In genomic region chr9:63950357-63950756, GRCm38 (mm10) we compare ENCODE assay signal across 16 mouse cellular contexts.
DNase-seq lines count a peak whose midpoint lies in the region; ATAC-seq and TF ChIP-seq lines count a peak whose summit lies in the region.
"Had no signal": no experiment of that assay in that cellular context is flagged by ENCODE, and none has a peak within 500 bp of the region (broad histone marks: within the 10 kb centered on the region; RNA-seq: fewer than 3 reads in every experiment).

No protein-coding gene starts in this region.

- TF ChIP-seq POLR2A in lung, adult 2 months (IDR thresholded peaks at IDR 0.05; ENCODE audit: borderline replicate concordance, extremely low read depth, low read depth, low read length) = no peak

- no peak overlapping the region for H3K4me3 ChIP-seq in heart, embryonic 15.5 days
- H3K4me3 ChIP-seq in lung, embryonic 16.5 days (ENCODE audit: low read length) = no peak overlapping the region
- H3K4me3 ChIP-seq in lung, adult 2 months (replicated peaks; ENCODE audit: extremely low read depth, low read depth, low read length) = no peak overlapping the region
- H3K4me3 ChIP-seq in intestine, embryonic 16.5 days (ENCODE audit: low read length) = no peak overlapping the region
- no peak overlapping the region for H3K4me3 ChIP-seq in stomach, embryonic 16.5 days (replicated peaks; ENCODE audit: low read length)
- H3K4me3 ChIP-seq: hindbrain, embryonic 13.5 days; limb, embryonic 15.5 days; midbrain, embryonic 12.5 days had no signal

- no peak for TF ChIP-seq CTCF in lung, adult 2 months (IDR thresholded peaks at IDR 0.05; ENCODE audit: insufficient read depth, low read length)

- peaks cover 21% of the 10 kb centered on the region; the same call in 1 of the 2 replicates for H3K36me3 ChIP-seq in heart, embryonic 15.5 days
- H3K36me3 ChIP-seq in lung, embryonic 16.5 days (ENCODE audit: control insufficient read depth, insufficient read depth, low read length) = peaks cover 14% of the 10 kb centered on the region
- H3K36me3 ChIP-seq in intestine, embryonic 16.5 days (ENCODE audit: control insufficient read depth, insufficient read depth, low read length) = 0 out of 2 replicates have a peak, but pooled peaks cover 4% of the 10 kb centered on the region
- H3K36me3 ChIP-seq in stomach, embryonic 16.5 days (ENCODE audit: control insufficient read depth, insufficient read depth, low read length) = no peaks in the 10 kb centered on the region
- H3K36me3 ChIP-seq: hindbrain, embryonic 13.5 days had no signal

- H3K4me2 ChIP-seq in heart, embryonic 15.5 days = no peak overlapping the region
- H3K4me2 ChIP-seq in lung, embryonic 16.5 days (ENCODE audit: low read depth, low read length) = no peak overlapping the region
- no peak overlapping the region for H3K4me2 ChIP-seq in intestine, embryonic 16.5 days (ENCODE audit: low read depth, low read length)
- no peak overlapping the region for H3K4me2 ChIP-seq in stomach, embryonic 16.5 days (ENCODE audit: low read depth, low read length)
- H3K4me2 ChIP-seq: hindbrain, embryonic 13.5 days; limb, embryonic 15.5 days; midbrain, embryonic 12.5 days had no signal

- no peak for ATAC-seq in heart, embryonic 15.5 days (replicated peaks; ENCODE audit: insufficient number of reproducible peaks, insufficient read depth, low FRiP score, low read depth)
- ATAC-seq in lung, embryonic 16.5 days (ENCODE audit: low read depth) = peak; percentile 72
- peak; percentile 37; the same call in 1 of the 2 replicates for ATAC-seq in intestine, embryonic 16.5 days
- ATAC-seq in stomach, embryonic 16.5 days (ENCODE audit: insufficient read depth, low FRiP score) = no peak
- ATAC-seq: CD4-positive, CD25-positive, alpha-beta regulatory T cell, adult 4 months had no signal

- DNase-seq in heart, postnatal 4 days = no peak
- no peak for DNase-seq in lung, adult 2 months
- DNase-seq in frontal cortex, adult 2 months (ENCODE audit: extremely low spot score in 1 of 2, low spot score in 1 of 2) = no peak
- DNase-seq: adrenal gland, postnatal 36 days; cerebellum, postnatal 36 days; layer of hippocampus, postnatal 36 days; right cerebral cortex, postnatal 4 days; thymus, postnatal 25 days had no signal

- H3K27me3 ChIP-seq in heart, embryonic 15.5 days = no peaks in the 10 kb centered on the region
- no peaks in the 10 kb centered on the region for H3K27me3 ChIP-seq in lung, embryonic 16.5 days (ENCODE audit: control insufficient read depth, insufficient read depth, low read depth, low read length)
- H3K27me3 ChIP-seq in intestine, embryonic 16.5 days (replicated peaks; ENCODE audit: control insufficient read depth, insufficient read depth, low read length) = no peaks in the 10 kb centered on the region
- H3K27me3 ChIP-seq in stomach, embryonic 16.5 days (ENCODE audit: control insufficient read depth, insufficient read depth, low read length) = no peaks in the 10 kb centered on the region
- H3K27me3 ChIP-seq: hindbrain, embryonic 13.5 days; limb, embryonic 15.5 days had no signal

- WGBS in heart, embryonic 15.5 days = 30% methylated on average over 4 of the region's 4 CpGs
- 19% methylated on average over 4 of the region's 4 CpGs for WGBS in lung, embryonic 16.5 days
- WGBS in lung, adult 2 months = 28% methylated on average over 4 of the region's 4 CpGs
- WGBS in intestine, embryonic 16.5 days = 30% methylated on average over 4 of the region's 4 CpGs
- 24% methylated on average over 4 of the region's 4 CpGs for WGBS in stomach, embryonic 16.5 days

- peaks cover 49% of the 10 kb centered on the region for H3K4me1 ChIP-seq in heart, embryonic 15.5 days (replicated peaks)
- peaks cover 11% of the 10 kb centered on the region for H3K4me1 ChIP-seq in lung, embryonic 16.5 days (replicated peaks; ENCODE audit: control insufficient read depth, insufficient read depth, low read length)
- peaks cover 10% of the 10 kb centered on the region for H3K4me1 ChIP-seq in lung, adult 2 months (ENCODE audit: control insufficient read depth, insufficient read depth, low read length)
- peaks cover 17% of the 10 kb centered on the region for H3K4me1 ChIP-seq in intestine, embryonic 16.5 days (ENCODE audit: control insufficient read depth, insufficient read depth, low read length)
- peaks cover 17% of the 10 kb centered on the region for H3K4me1 ChIP-seq in stomach, embryonic 16.5 days (ENCODE audit: control insufficient read depth, insufficient read depth, low read length)

- H3K27ac ChIP-seq in heart, embryonic 15.5 days = peak overlapping the region; percentile 36; the same call in 1 of the 2 replicates
- H3K27ac ChIP-seq in lung, embryonic 16.5 days (ENCODE audit: low read length) = peak overlapping the region; percentile 19; the same call in 1 of the 2 replicates
- H3K27ac ChIP-seq in intestine, embryonic 16.5 days (ENCODE audit: low read length) = 0 out of 2 replicates have a peak overlapping the region, but pooled peaks have one; percentile 11
- 0 out of 2 replicates have a peak overlapping the region, but pooled peaks have one; percentile 24 for H3K27ac ChIP-seq in stomach, embryonic 16.5 days (ENCODE audit: low read length)
- H3K27ac ChIP-seq: hindbrain, embryonic 13.5 days; limb, embryonic 15.5 days; midbrain, embryonic 12.5 days had no signal

- no peak overlapping the region for H3K9ac ChIP-seq in heart, embryonic 15.5 days
- H3K9ac ChIP-seq in lung, embryonic 16.5 days (ENCODE audit: low read length) = no peak overlapping the region
- no peak overlapping the region for H3K9ac ChIP-seq in intestine, embryonic 16.5 days (ENCODE audit: low read depth, low read length)
- H3K9ac ChIP-seq in stomach, embryonic 16.5 days (ENCODE audit: low read length) = no peak overlapping the region
- H3K9ac ChIP-seq: hindbrain, embryonic 13.5 days; limb, embryonic 15.5 days; midbrain, embryonic 12.5 days had no signal

- H3K9me3 ChIP-seq in heart, embryonic 15.5 days (replicated peaks) = no peaks in the 10 kb centered on the region
- no peaks in the 10 kb centered on the region for H3K9me3 ChIP-seq in lung, embryonic 16.5 days (ENCODE audit: control insufficient read depth, low read length)
- H3K9me3 ChIP-seq in intestine, embryonic 16.5 days (ENCODE audit: control insufficient read depth, low read length) = no peaks in the 10 kb centered on the region
- no peaks in the 10 kb centered on the region for H3K9me3 ChIP-seq in stomach, embryonic 16.5 days (replicated peaks; ENCODE audit: control insufficient read depth, low read length)
- H3K9me3 ChIP-seq: hindbrain, embryonic 13.5 days; limb, embryonic 15.5 days; midbrain, embryonic 12.5 days had no signal

Comparison
In these comparisons a context has a peak if more than half of its experiments do, and no peak if none do; other contexts are left out.
1. ATAC-seq: peak in lung, embryonic 16.5 days (single experiment) and intestine, embryonic 16.5 days (single experiment); none in heart, embryonic 15.5 days (single experiment) and stomach, embryonic 16.5 days (single experiment).
2. Peak in every context shown above with its lines, with median percentiles within 50 percentile points of each other: H3K27ac ChIP-seq.